In genomic region chr15:86229088-86229487, GRCm38 (mm10) we compare ENCODE assay signal across 14 mouse cellular contexts.
"Had no signal": no experiment of that assay in that cellular context is flagged by ENCODE, and none has a peak within 500 bp of the region (broad histone marks: within the 10 kb centered on the region; RNA-seq: fewer than 3 reads in every experiment).

No protein-coding gene starts in this region.

- DNase-seq: kidney, adult 2 months; layer of hippocampus, adult 9-11 months; layer of hippocampus, postnatal 36 days; retina, postnatal 1 day; right cerebral cortex, postnatal 4 days; spleen, adult 18-20 months; thymus, adult 18-20 months; thymus, postnatal 36 days had no signal

- H3K4me2 ChIP-seq: kidney, embryonic 15.5 days; limb, embryonic 15.5 days; liver, embryonic 12.5 days; midbrain, embryonic 15.5 days; neural tube, embryonic 13.5 days had no signal

- H3K4me3 ChIP-seq: kidney, embryonic 15.5 days; limb, embryonic 15.5 days; liver, embryonic 12.5 days; midbrain, embryonic 15.5 days; neural tube, embryonic 13.5 days had no signal

- H3K27me3 ChIP-seq: kidney, embryonic 15.5 days; limb, embryonic 15.5 days; liver, embryonic 12.5 days; midbrain, embryonic 15.5 days; neural tube, embryonic 13.5 days had no signal

- H3K9ac ChIP-seq: kidney, embryonic 15.5 days; limb, embryonic 15.5 days; liver, embryonic 12.5 days; midbrain, embryonic 15.5 days; neural tube, embryonic 13.5 days had no signal

- H3K27ac ChIP-seq: kidney, embryonic 15.5 days; limb, embryonic 15.5 days; liver, embryonic 12.5 days; midbrain, embryonic 15.5 days; neural tube, embryonic 13.5 days had no signal

- H3K9me3 ChIP-seq: kidney, embryonic 15.5 days; limb, embryonic 15.5 days; liver, embryonic 12.5 days; midbrain, embryonic 15.5 days; neural tube, embryonic 13.5 days had no signal

- H3K36me3 ChIP-seq: kidney, embryonic 15.5 days; limb, embryonic 15.5 days; liver, embryonic 12.5 days; midbrain, embryonic 15.5 days; neural tube, embryonic 13.5 days had no signal

- ATAC-seq: intestine, embryonic 16.5 days; liver, embryonic 12.5 days; midbrain, embryonic 15.5 days had no signal
